Mouse (Mus musculus) midbrain, embryonic 13.5 days (tissue): ENCODE measurements around the gene Pnkd. TPM values are rescaled to one million over a fixed set of nuclear protein-coding genes. Genes with fewer than 3 reads are reported as not detected.

Experiments
- ATAC-seq: fragments of 200-750 bp; cut with Nextera tagmentation; 2 replicates; pipeline ENCODE4 v1.8.0; 2017; ENCODE audit warnings: mild to moderate bottlenecking, moderate TSS enrichment, moderate library complexity
- H3K27ac ChIP-seq: fragments of 300-500 bp; sonication (generic); 2 replicates; pipeline ENCODE4 v1.5.1; 2015; ENCODE audit warnings: inconsistent platforms, mild to moderate bottlenecking, moderate library complexity
- H3K27me3 ChIP-seq: fragments of 300-500 bp; sonication (generic); 2 replicates; pipeline ENCODE4 v1.6.1; 2015; ENCODE audit warnings: mild to moderate bottlenecking, inconsistent platforms
- H3K36me3 ChIP-seq: fragments of 300-500 bp; sonication (generic); 2 replicates; pipeline ENCODE4 v1.6.1; 2015; ENCODE audit warnings: mild to moderate bottlenecking, inconsistent platforms
- H3K4me1 ChIP-seq: fragments of 300-500 bp; sonication (generic); replicated peaks from 2 replicates; pipeline ENCODE4 v1.6.1; 2015; ENCODE audit warnings: inconsistent platforms
- H3K4me2 ChIP-seq: fragments of 300-500 bp; sonication (generic); replicated peaks from 2 replicates; pipeline ENCODE4 v1.6.1; 2015; ENCODE audit warnings: moderate library complexity, mild to moderate bottlenecking, inconsistent platforms
- H3K4me3 ChIP-seq: fragments of 300-500 bp; sonication (generic); replicated peaks from 2 replicates; pipeline ENCODE4 v1.5.1; 2015; ENCODE audit warnings: mild to moderate bottlenecking, inconsistent platforms
- H3K9ac ChIP-seq: fragments of 300-500 bp; sonication (generic); replicated peaks from 2 replicates; pipeline ENCODE4 v1.6.1; 2015; ENCODE audit warnings: mild to moderate bottlenecking, inconsistent platforms
- H3K9me3 ChIP-seq: fragments of 300-500 bp; sonication (generic); 2 replicates; pipeline ENCODE4 v1.6.1; 2016; ENCODE audit warnings: mild to moderate bottlenecking, inconsistent platforms
- WGBS: fragments of 180-500 bp; shearing (Covaris S2); methylation state at CpG from one replicate; pipeline ENCODE4 v1.1.7; 2015; 5-methylcytosine and 5-hydroxymethylcytosine counted together
- polyA plus RNA-seq: library from polyadenylated mRNA; unstranded; fragments of >200 nt; fragmentation: Nextera tagmentation; extraction: Ambion mirVana; gene quantifications from 2 replicates; pipeline ENCODE4 v1.2.1, GENCODE M21; 2015

Pnkd gene
- polyA plus RNA-seq, 1 experiment from 2014 or later = 92.2 TPM

- WGBS = 91% methylated on average over 5 of the region's 5 CpGs
- H3K36me3 ChIP-seq = no peaks in the 10 kb centered on the region
- no peak overlapping the region for H3K4me2 ChIP-seq
- H3K9ac ChIP-seq = no peak overlapping the region
- H3K4me3 ChIP-seq = no peak overlapping the region
- ATAC-seq = no peak
- no peaks in the 10 kb centered on the region for H3K27me3 ChIP-seq
- H3K27ac ChIP-seq = no peak overlapping the region
- no peaks in the 10 kb centered on the region for H3K4me1 ChIP-seq
- no peaks in the 10 kb centered on the region for H3K9me3 ChIP-seq
Measured at GRCm38 (mm10) chr1:74359952-74360517, 75.3 kb downstream of the Pnkd start.

DNA sequence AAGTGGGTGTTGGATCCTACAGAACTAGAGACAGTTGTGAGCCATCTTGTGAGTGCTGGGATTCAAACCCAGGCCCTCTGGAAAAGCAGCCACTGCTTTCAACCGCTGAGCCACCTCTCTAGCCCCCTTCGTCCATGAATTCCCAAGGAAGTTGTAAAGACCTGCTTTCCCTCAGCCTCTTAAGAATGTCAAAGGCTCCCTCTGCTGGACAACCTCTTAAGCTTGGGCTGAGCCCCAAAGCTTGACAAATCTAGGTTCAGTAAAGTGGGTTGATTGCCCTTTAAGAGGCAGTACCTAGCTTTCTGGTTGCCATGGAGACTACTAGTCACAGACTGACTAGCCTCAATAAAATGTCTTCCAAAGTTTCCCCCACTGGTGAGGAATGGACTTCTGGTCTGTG lies 77.1 kb downstream of the Pnkd start, which contains the start of gene Catip:
TSS of gene Catip (plus strand) at position 297 of the 400 bp plus-strand sequence.
- ATAC-seq = peak; percentile 71
- Histone ChIP-seq H3K36me3 (no peaks in the 10 kb centered on the region), H3K27ac (no peak within 1 kb of the TSS), H3K27me3 (no peaks in the 10 kb centered on the region), H3K4me2 (no peak within 1 kb of the TSS), H3K9me3 (no peaks in the 10 kb centered on the region), H3K4me3 (no peak within 1 kb of the TSS), H3K4me1 (no peaks in the 10 kb centered on the region), H3K9ac (no peak within 1 kb of the TSS)
- 2% methylated on average over 2 of the region's 2 CpGs for WGBS

DNA sequence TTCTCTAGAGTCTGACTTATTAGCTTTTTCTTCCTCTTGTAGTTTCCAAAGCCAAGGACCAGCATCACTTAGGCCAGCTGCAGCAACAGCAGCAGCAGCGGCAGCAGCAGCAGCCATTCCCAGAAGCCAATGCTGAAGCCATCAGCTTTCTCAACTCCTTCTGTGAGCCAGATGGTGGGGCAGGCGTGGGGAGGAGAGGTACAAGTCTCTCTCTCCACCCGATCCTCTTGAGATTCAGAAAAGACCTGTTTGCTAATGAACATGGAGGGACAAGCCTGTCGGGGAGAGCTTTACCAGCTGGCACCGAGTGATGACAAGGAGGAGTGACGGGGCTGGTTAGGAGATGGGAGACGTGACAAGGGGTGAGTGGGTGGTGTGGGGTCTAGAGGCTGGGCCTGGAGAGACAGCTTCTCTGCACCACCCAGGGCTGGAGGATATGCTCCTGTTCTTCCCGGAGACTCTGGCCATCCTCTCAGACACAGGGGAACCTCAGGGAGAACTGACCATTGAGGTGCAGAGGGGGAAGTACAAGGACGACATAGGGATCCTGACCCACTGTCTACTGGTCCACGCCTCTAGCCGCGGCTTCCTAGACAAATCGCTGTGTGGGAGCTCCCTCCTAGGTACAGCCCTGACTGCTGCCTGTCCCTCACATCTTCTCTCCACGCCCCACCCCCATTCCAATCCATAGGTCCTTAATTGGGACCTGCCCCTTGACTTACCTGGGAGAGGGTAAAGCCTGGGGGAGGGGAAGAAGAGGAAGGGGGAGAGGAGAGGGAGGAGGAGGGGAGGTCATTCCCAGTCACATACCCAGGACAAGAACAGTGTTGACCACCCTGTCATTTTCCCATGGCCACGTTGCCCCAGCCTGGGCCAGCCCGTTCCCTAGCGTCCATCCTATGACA lies 77.8 kb downstream of the Pnkd start:
- Histone ChIP-seq H3K9me3 (no peaks in the 10 kb centered on the region), H3K4me1 (no peaks in the 10 kb centered on the region), H3K27ac (no peak overlapping the region), H3K9ac (no peak overlapping the region), H3K36me3 (no peaks in the 10 kb centered on the region), H3K27me3 (peaks cover 7% of the 10 kb centered on the region), H3K4me2 (no peak overlapping the region), H3K4me3 (no peak overlapping the region)
- WGBS = 70% methylated on average over 17 of the region's 17 CpGs
- ATAC-seq = peak; percentile 50

GRCm38 (mm10) chr1:74363437-74363836 lies 78.7 kb downstream of the Pnkd start:
- H3K4me3 ChIP-seq = no peak overlapping the region
- no peaks in the 10 kb centered on the region for H3K36me3 ChIP-seq
- H3K4me1 ChIP-seq = peaks cover 5% of the 10 kb centered on the region; the same call in 1 of the 2 replicates
- H3K27ac ChIP-seq = no peak overlapping the region
- H3K9ac ChIP-seq = no peak overlapping the region
- no peak overlapping the region for H3K4me2 ChIP-seq
- ATAC-seq = no peak
- peaks cover 15% of the 10 kb centered on the region for H3K27me3 ChIP-seq
- H3K9me3 ChIP-seq = no peaks in the 10 kb centered on the region
- WGBS = 81% methylated on average over 5 of the region's 5 CpGs

DNA sequence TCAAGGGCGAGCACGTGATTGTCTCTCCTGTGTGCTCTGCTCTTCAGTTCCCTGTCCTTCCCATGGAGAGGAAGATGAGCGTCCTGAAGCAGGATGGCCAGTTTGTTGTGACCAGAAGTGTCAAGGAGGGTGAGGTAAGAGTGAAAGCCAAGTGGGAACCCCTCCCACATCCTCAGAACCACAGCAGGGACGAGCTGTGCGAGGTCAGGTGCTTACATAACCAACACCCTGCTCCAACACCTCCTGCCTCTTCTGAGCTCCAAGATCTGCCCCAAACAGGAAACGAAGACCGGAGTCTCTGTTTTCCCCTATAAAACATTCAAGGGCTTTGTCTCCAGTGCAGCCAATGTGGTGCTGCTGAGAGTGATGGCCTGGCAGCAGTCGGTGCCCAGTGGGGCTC lies 79.5 kb downstream of the Pnkd start:
- H3K9ac ChIP-seq = no peak overlapping the region
- peaks cover 15% of the 10 kb centered on the region for H3K27me3 ChIP-seq
- no peaks in the 10 kb centered on the region for H3K36me3 ChIP-seq
- no peaks in the 10 kb centered on the region for H3K9me3 ChIP-seq
- ATAC-seq = no peak
- peaks cover 5% of the 10 kb centered on the region; the same call in 1 of the 2 replicates for H3K4me1 ChIP-seq
- 80% methylated on average over 8 of the region's 8 CpGs for WGBS
- H3K27ac ChIP-seq = no peak overlapping the region
- H3K4me2 ChIP-seq = no peak overlapping the region
- H3K4me3 ChIP-seq = no peak overlapping the region

- peaks cover 15% of the 10 kb centered on the region for H3K27me3 ChIP-seq
- H3K27ac ChIP-seq = no peak overlapping the region
- H3K4me3 ChIP-seq = peak overlapping the region; percentile 30
- H3K9ac ChIP-seq = peak overlapping the region; percentile 48; the same call in 1 of the 2 replicates
- WGBS = 22% methylated on average over 34 of the region's 34 CpGs
- H3K4me1 ChIP-seq = peaks cover 5% of the 10 kb centered on the region; the same call in 1 of the 2 replicates
- H3K4me2 ChIP-seq = peak overlapping the region; percentile 56
- no peaks in the 10 kb centered on the region for H3K9me3 ChIP-seq
- peak; percentile 68; the same call in 1 of the 2 replicates for ATAC-seq
- no peaks in the 10 kb centered on the region for H3K36me3 ChIP-seq
Measured at GRCm38 (mm10) chr1:74367886-74368645, 83.3 kb downstream of the Pnkd start.

GRCm38 (mm10) chr1:74370040-74370439 lies 85.3 kb downstream of the Pnkd start:
- 45% methylated on average over 4 of the region's 4 CpGs for WGBS
- Histone ChIP-seq H3K27ac (no peak overlapping the region), H3K9me3 (no peaks in the 10 kb centered on the region), H3K4me3 (no peak overlapping the region), H3K4me2 (no peak overlapping the region), H3K9ac (no peak overlapping the region), H3K4me1 (peaks cover 5% of the 10 kb centered on the region; the same call in 1 of the 2 replicates), H3K27me3 (peaks cover 15% of the 10 kb centered on the region), H3K36me3 (no peaks in the 10 kb centered on the region)
- ATAC-seq = no peak

- Histone ChIP-seq H3K9ac (no peak overlapping the region), H3K36me3 (no peaks in the 10 kb centered on the region), H3K4me3 (no peak overlapping the region), H3K27me3 (no peaks in the 10 kb centered on the region), H3K4me1 (peaks cover 1% of the 10 kb centered on the region; the same call in 1 of the 2 replicates), H3K27ac (no peak overlapping the region), H3K9me3 (no peaks in the 10 kb centered on the region), H3K4me2 (no peak overlapping the region)
- WGBS = 86% methylated on average over 4 of the region's 4 CpGs
- no peak for ATAC-seq
Measured at GRCm38 (mm10) chr1:74373372-74373771, 88.6 kb downstream of the Pnkd start.

GRCm38 (mm10) chr1:74374980-74375379 lies 90.2 kb downstream of the Pnkd start, which contains the start of gene Slc11a1:
TSS of gene Slc11a1 (plus strand) at chr1:74375195.
- H3K4me2 ChIP-seq = no peak within 1 kb of the TSS
- H3K4me1 ChIP-seq = no peaks in the 10 kb centered on the region
- no peak within 1 kb of the TSS for H3K27ac ChIP-seq
- no peaks in the 10 kb centered on the region for H3K27me3 ChIP-seq
- ATAC-seq = no peak
- H3K9ac ChIP-seq = no peak within 1 kb of the TSS
- H3K9me3 ChIP-seq = no peaks in the 10 kb centered on the region
- H3K4me3 ChIP-seq = no peak within 1 kb of the TSS
- WGBS = 73% methylated on average over 8 of the region's 8 CpGs
- no peaks in the 10 kb centered on the region for H3K36me3 ChIP-seq

GRCm38 (mm10) chr1:74375561-74375960 lies 90.8 kb downstream of the Pnkd start:
- Histone ChIP-seq H3K4me2 (no peak overlapping the region), H3K36me3 (no peaks in the 10 kb centered on the region), H3K9me3 (no peaks in the 10 kb centered on the region), H3K27me3 (no peaks in the 10 kb centered on the region), H3K4me1 (no peaks in the 10 kb centered on the region), H3K9ac (no peak overlapping the region), H3K27ac (no peak overlapping the region), H3K4me3 (no peak overlapping the region)
- ATAC-seq = no peak
- 75% methylated on average over 10 of the region's 10 CpGs for WGBS

- H3K9ac ChIP-seq = no peak overlapping the region
- H3K4me1 ChIP-seq = no peaks in the 10 kb centered on the region
- H3K27me3 ChIP-seq = no peaks in the 10 kb centered on the region
- 91% methylated on average over 4 of the region's 4 CpGs for WGBS
- no peak overlapping the region for H3K4me3 ChIP-seq
- no peaks in the 10 kb centered on the region for H3K36me3 ChIP-seq
- no peak overlapping the region for H3K27ac ChIP-seq
- no peak for ATAC-seq
- no peak overlapping the region for H3K4me2 ChIP-seq
- no peaks in the 10 kb centered on the region for H3K9me3 ChIP-seq
Measured at GRCm38 (mm10) chr1:74376396-74376795, 91.7 kb downstream of the Pnkd start.

- WGBS = 89% methylated on average over 7 of the region's 7 CpGs
- no peak overlapping the region for H3K9ac ChIP-seq
- H3K4me3 ChIP-seq = no peak overlapping the region
- H3K4me1 ChIP-seq = no peaks in the 10 kb centered on the region
- no peaks in the 10 kb centered on the region for H3K9me3 ChIP-seq
- H3K36me3 ChIP-seq = no peaks in the 10 kb centered on the region
- ATAC-seq = no peak
- no peak overlapping the region for H3K27ac ChIP-seq
- H3K4me2 ChIP-seq = no peak overlapping the region
- H3K27me3 ChIP-seq = no peaks in the 10 kb centered on the region
Measured at GRCm38 (mm10) chr1:74379058-74379504, 94.4 kb downstream of the Pnkd start.
